Mouse (Mus musculus): ENCODE results near the gene Cltb. TPM values are rescaled to one million over a fixed set of nuclear protein-coding genes. Genes with fewer than 3 reads are reported as not detected.
"Not testable (repeated sequence)": the region's sequence is repeated elsewhere in the genome, so short reads cannot be mapped to it uniquely, and the experiment has no call there.

The Cltb gene
- polyA plus RNA-seq, 1 experiment from 2014 or later = 200 TPM

DNA sequence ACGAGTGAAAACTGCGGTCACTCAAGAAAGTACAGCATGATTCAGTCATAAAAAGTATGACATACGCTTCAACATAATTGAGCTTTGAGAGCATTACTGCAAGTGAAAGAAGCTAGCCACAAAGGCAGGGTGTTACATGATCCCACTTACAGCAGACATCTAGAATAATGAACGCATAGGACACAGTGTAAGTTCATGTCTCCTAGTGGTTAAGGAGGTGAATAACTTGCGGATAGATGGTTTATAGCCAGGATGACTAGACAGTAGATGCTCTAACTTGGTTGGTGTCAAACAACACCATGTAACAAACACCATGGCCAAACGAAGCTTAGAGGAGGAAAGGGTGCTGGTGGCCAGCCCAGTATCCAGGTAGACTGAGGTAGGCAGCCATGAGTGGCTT, 5.9 kb upstream of the Cltb start:
- Histone ChIP-seq H3K4me3 (ENCODE audit: low read depth, low read length) (no peak overlapping the region), H3K4me2 (ENCODE audit: low read depth, low read length) (no peak overlapping the region), H3K27me3 (ENCODE audit: control insufficient read depth, insufficient read depth, low read length) (no peaks in the 10 kb centered on the region), H3K4me1 (ENCODE audit: control insufficient read depth, insufficient read depth, low read length) (no peaks in the 10 kb centered on the region), H3K36me3 (ENCODE audit: control insufficient read depth, insufficient read depth, low read length) (no peaks in the 10 kb centered on the region), H3K9ac (replicated peaks; ENCODE audit: low read depth, low read length) (no peak overlapping the region), H3K27ac (ENCODE audit: low read depth, low read length) (no peak overlapping the region), H3K9me3 (ENCODE audit: control insufficient read depth, low read length) (no peaks in the 10 kb centered on the region)
- ATAC-seq (ENCODE audit: low read depth) = no peak
- 72% methylated on average over 6 of the region's 6 CpGs for WGBS

- H3K36me3 ChIP-seq (ENCODE audit: control insufficient read depth, insufficient read depth, low read length) = no peaks in the 10 kb centered on the region
- ATAC-seq (ENCODE audit: low read depth) = no peak
- H3K9me3 ChIP-seq (ENCODE audit: control insufficient read depth, low read length) = no peaks in the 10 kb centered on the region
- 86% methylated on average over 8 of the region's 8 CpGs for WGBS
- H3K27ac ChIP-seq (ENCODE audit: low read depth, low read length) = no peak overlapping the region
- 0 out of 2 replicates have a peak, but pooled peaks cover 4% of the 10 kb centered on the region for H3K4me1 ChIP-seq (ENCODE audit: control insufficient read depth, insufficient read depth, low read length)
- no peak overlapping the region for H3K4me2 ChIP-seq (ENCODE audit: low read depth, low read length)
- H3K27me3 ChIP-seq (ENCODE audit: control insufficient read depth, insufficient read depth, low read length) = no peaks in the 10 kb centered on the region
- H3K4me3 ChIP-seq (ENCODE audit: low read depth, low read length) = no peak overlapping the region
- H3K9ac ChIP-seq (replicated peaks; ENCODE audit: low read depth, low read length) = no peak overlapping the region
These were observed 5.2 kb upstream of the Cltb start for GRCm38 (mm10) chr13:54616307-54616706.

DNA sequence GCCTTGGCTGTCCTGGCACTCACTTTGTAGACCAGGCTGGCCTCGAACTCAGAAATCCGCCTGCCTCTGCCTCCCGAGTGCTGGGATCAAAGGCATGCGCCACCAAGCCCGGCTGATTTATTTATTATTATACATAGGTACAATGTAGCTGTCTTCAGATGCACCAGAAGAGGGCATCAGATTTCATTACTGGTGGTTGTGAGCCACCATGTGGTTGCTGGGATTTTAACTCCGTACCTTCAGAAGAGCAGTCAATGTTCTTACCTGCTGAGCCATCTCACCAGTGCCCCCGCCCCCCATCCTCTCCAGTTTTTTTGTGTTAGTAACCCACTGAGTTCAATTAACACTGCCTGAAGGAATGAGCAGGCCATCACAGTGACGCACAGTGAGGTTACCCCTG, 2.0 kb upstream of the Cltb start:
- peaks cover 25% of the 10 kb centered on the region for H3K4me1 ChIP-seq (ENCODE audit: control insufficient read depth, insufficient read depth, low read length)
- not testable (repeated sequence) for H3K4me2 ChIP-seq (ENCODE audit: low read depth, low read length); H3K9ac ChIP-seq (replicated peaks; ENCODE audit: low read depth, low read length); H3K4me3 ChIP-seq (ENCODE audit: low read depth, low read length); H3K9me3 ChIP-seq (ENCODE audit: control insufficient read depth, low read length); H3K27ac ChIP-seq (ENCODE audit: low read depth, low read length); H3K36me3 ChIP-seq (ENCODE audit: control insufficient read depth, insufficient read depth, low read length); ATAC-seq (ENCODE audit: low read depth); H3K27me3 ChIP-seq (ENCODE audit: control insufficient read depth, insufficient read depth, low read length)
- WGBS = 88% methylated on average over 8 of the region's 8 CpGs

DNA sequence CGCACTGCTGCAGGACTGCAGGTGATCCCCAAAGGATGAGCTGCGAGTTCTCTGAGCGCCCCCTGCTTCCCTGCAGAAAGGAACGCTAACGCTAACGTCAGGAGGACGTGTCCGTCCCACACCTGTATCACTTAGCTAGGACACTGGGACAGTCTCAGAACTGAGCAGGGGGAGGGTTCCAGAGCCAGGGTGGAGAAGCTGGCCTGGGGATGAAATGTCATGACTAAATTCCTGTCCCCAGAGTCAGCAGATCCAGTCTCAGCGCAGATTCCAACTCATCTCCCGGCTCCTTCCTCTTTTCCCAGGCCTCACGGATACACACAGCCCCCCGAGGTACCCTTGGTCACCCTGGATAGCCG, 552 bp downstream of the Cltb start:
- peak; percentile 25 for ATAC-seq (ENCODE audit: low read depth)
- Histone ChIP-seq H3K9me3 (ENCODE audit: control insufficient read depth, low read length) (no peaks in the 10 kb centered on the region), H3K4me3 (ENCODE audit: low read depth, low read length) (peak overlapping the region; percentile 75), H3K4me1 (ENCODE audit: control insufficient read depth, insufficient read depth, low read length) (peaks cover 26% of the 10 kb centered on the region), H3K36me3 (ENCODE audit: control insufficient read depth, insufficient read depth, low read length) (peaks cover 6% of the 10 kb centered on the region; the same call in 1 of the 2 replicates), H3K9ac (replicated peaks; ENCODE audit: low read depth, low read length) (peak overlapping the region; percentile 91), H3K27ac (ENCODE audit: low read depth, low read length) (peak overlapping the region; percentile 80), H3K4me2 (ENCODE audit: low read depth, low read length) (peak overlapping the region; percentile 71), H3K27me3 (ENCODE audit: control insufficient read depth, insufficient read depth, low read length) (no peaks in the 10 kb centered on the region)
- 5% methylated on average over 13 of the region's 13 CpGs for WGBS

DNA sequence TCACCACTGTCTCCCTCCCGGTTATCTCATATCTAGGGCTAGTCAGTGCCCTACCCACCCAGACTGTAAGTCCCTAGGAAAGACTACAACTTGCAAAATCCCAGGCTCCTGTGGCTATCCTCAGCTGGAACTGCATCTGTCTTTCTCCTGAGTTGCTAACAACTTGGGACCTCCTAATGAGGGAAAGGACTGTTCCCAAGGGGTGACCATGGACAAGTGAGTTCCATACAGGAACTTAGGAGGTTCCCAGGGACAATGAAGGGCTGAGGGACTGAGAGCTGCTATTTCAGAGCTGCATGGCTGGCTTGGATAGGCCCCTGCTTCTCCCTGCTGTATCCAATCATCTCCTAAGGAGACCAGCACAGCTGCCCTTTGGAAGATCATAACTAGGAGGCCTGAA, 1.8 kb downstream of the Cltb start:
- no peaks in the 10 kb centered on the region for H3K9me3 ChIP-seq (ENCODE audit: control insufficient read depth, low read length)
- peak overlapping the region; percentile 44 for H3K9ac ChIP-seq (replicated peaks; ENCODE audit: low read depth, low read length)
- H3K4me1 ChIP-seq (ENCODE audit: control insufficient read depth, insufficient read depth, low read length) = peaks cover 26% of the 10 kb centered on the region
- 0 out of 2 replicates have a peak overlapping the region, but pooled peaks have one; percentile 13 for H3K4me3 ChIP-seq (ENCODE audit: low read depth, low read length)
- no peaks in the 10 kb centered on the region for H3K27me3 ChIP-seq (ENCODE audit: control insufficient read depth, insufficient read depth, low read length)
- 19% methylated on average over 1 of the region's 1 CpGs for WGBS
- peak overlapping the region; percentile 40 for H3K4me2 ChIP-seq (ENCODE audit: low read depth, low read length)
- no peak for ATAC-seq (ENCODE audit: low read depth)
- peaks cover 9% of the 10 kb centered on the region; the same call in 1 of the 2 replicates for H3K36me3 ChIP-seq (ENCODE audit: control insufficient read depth, insufficient read depth, low read length)
- H3K27ac ChIP-seq (ENCODE audit: low read depth, low read length) = no peak overlapping the region

- no peak overlapping the region for H3K27ac ChIP-seq (ENCODE audit: low read depth, low read length)
- peak overlapping the region; percentile 44 for H3K9ac ChIP-seq (replicated peaks; ENCODE audit: low read depth, low read length)
- H3K9me3 ChIP-seq (ENCODE audit: control insufficient read depth, low read length) = no peaks in the 10 kb centered on the region
- peaks cover 26% of the 10 kb centered on the region for H3K4me1 ChIP-seq (ENCODE audit: control insufficient read depth, insufficient read depth, low read length)
- 6% methylated on average over 8 of the region's 8 CpGs for WGBS
- no peaks in the 10 kb centered on the region for H3K27me3 ChIP-seq (ENCODE audit: control insufficient read depth, insufficient read depth, low read length)
- H3K4me3 ChIP-seq (ENCODE audit: low read depth, low read length) = peak overlapping the region; percentile 13; the same call in 1 of the 2 replicates
- peak overlapping the region; percentile 40 for H3K4me2 ChIP-seq (ENCODE audit: low read depth, low read length)
- no peak for ATAC-seq (ENCODE audit: low read depth)
- H3K36me3 ChIP-seq (ENCODE audit: control insufficient read depth, insufficient read depth, low read length) = peaks cover 9% of the 10 kb centered on the region; the same call in 1 of the 2 replicates
These were observed 2.5 kb downstream of the Cltb start for GRCm38 (mm10) chr13:54608666-54609065.

DNA sequence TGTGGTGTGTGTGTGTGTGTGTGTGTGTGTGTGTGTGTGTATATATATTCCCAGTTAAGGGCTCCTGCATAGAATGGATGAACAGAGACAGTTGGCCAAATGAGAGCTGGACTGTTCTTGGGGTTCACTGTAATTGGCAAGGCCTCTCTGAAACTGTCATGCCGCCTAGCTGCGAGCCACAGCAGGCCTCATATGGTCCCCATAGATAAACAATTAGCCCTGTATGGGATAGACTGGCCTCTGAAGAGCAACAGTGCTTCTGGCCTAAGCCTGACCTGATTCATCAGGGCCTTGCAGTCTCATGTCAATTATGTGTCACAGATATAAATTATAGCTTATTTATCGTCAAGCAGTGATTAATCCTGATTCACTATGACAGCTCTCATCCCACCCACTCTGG, 3.1 kb downstream of the Cltb start:
- 76% methylated on average over 3 of the region's 3 CpGs for WGBS
- Histone ChIP-seq H3K27ac (ENCODE audit: low read depth, low read length) (no peak overlapping the region), H3K4me3 (ENCODE audit: low read depth, low read length) (no peak overlapping the region), H3K9me3 (ENCODE audit: control insufficient read depth, low read length) (no peaks in the 10 kb centered on the region), H3K36me3 (ENCODE audit: control insufficient read depth, insufficient read depth, low read length) (peaks cover 9% of the 10 kb centered on the region; the same call in 1 of the 2 replicates), H3K9ac (replicated peaks; ENCODE audit: low read depth, low read length) (no peak overlapping the region), H3K4me1 (ENCODE audit: control insufficient read depth, insufficient read depth, low read length) (peaks cover 26% of the 10 kb centered on the region), H3K27me3 (ENCODE audit: control insufficient read depth, insufficient read depth, low read length) (no peaks in the 10 kb centered on the region), H3K4me2 (ENCODE audit: low read depth, low read length) (peak overlapping the region; percentile 40; the same call in 1 of the 2 replicates)
- no peak for ATAC-seq (ENCODE audit: low read depth)

- no peak for ATAC-seq (ENCODE audit: low read depth)
These were observed 3.9 kb downstream of the Cltb start for GRCm38 (mm10) chr13:54607204-54607603.

DNA sequence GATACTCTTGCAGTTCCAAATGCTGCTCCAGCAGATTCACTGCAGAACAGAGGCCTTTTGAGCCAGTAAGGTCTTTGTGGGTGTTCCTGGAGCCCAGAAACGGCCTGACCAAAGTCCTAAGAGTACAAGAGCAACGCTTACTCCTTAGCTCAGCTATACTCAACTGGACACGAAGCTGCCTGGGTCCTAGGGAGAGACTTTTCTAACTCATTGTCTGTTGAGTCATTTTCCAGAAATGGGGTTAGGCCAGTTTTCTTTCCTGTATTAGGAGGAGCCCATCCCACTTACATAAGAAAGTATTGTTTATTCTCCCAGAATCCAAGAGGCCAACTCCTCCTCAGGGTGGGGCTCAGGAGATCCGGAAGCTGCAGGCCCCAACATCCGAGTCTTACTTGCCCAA, 5.7 kb downstream of the Cltb start:
- Histone ChIP-seq H3K27me3 (ENCODE audit: control insufficient read depth, insufficient read depth, low read length) (no peaks in the 10 kb centered on the region), H3K9ac (replicated peaks; ENCODE audit: low read depth, low read length) (no peak overlapping the region), H3K4me1 (ENCODE audit: control insufficient read depth, insufficient read depth, low read length) (peaks cover 18% of the 10 kb centered on the region), H3K9me3 (ENCODE audit: control insufficient read depth, low read length) (no peaks in the 10 kb centered on the region), H3K27ac (ENCODE audit: low read depth, low read length) (no peak overlapping the region), H3K36me3 (ENCODE audit: control insufficient read depth, insufficient read depth, low read length) (peaks cover 9% of the 10 kb centered on the region; the same call in 1 of the 2 replicates), H3K4me3 (ENCODE audit: low read depth, low read length) (no peak overlapping the region), H3K4me2 (ENCODE audit: low read depth, low read length) (no peak overlapping the region)
- 80% methylated on average over 5 of the region's 5 CpGs for WGBS
- no peak for ATAC-seq (ENCODE audit: low read depth)

More at GRCm38 (mm10) chr13:54607204-54607603, 3.9 kb downstream of the Cltb start:
- peaks cover 26% of the 10 kb centered on the region for H3K4me1 ChIP-seq (ENCODE audit: control insufficient read depth, insufficient read depth, low read length)
- no peak overlapping the region for H3K9ac ChIP-seq (replicated peaks; ENCODE audit: low read depth, low read length)
- no peak overlapping the region for H3K4me3 ChIP-seq (ENCODE audit: low read depth, low read length)
- H3K27me3 ChIP-seq (ENCODE audit: control insufficient read depth, insufficient read depth, low read length) = no peaks in the 10 kb centered on the region
- WGBS = 78% methylated on average over 5 of the region's 5 CpGs
- H3K9me3 ChIP-seq (ENCODE audit: control insufficient read depth, low read length) = no peaks in the 10 kb centered on the region
- peaks cover 9% of the 10 kb centered on the region; the same call in 1 of the 2 replicates for H3K36me3 ChIP-seq (ENCODE audit: control insufficient read depth, insufficient read depth, low read length)
- H3K4me2 ChIP-seq (ENCODE audit: low read depth, low read length) = no peak overlapping the region
- H3K27ac ChIP-seq (ENCODE audit: low read depth, low read length) = no peak overlapping the region
